Mouse (Mus musculus) intestine, postnatal 0 days (tissue): Measurements from ENCODE around the gene Zfp943. TPM values are rescaled to one million over a fixed set of nuclear protein-coding genes. Genes with fewer than 3 reads are reported as not detected.
"Not testable (repeated sequence)": the region's sequence is repeated elsewhere in the genome, so short reads cannot be mapped to it uniquely, and the experiment has no call there.

Experiments used
- ATAC-seq: fragments of 200-750 bp; cut with Nextera tagmentation; 2 replicates; pipeline ENCODE4 v1.8.0; 2017; ENCODE audit warnings: mild to moderate bottlenecking, moderate TSS enrichment, moderate library complexity
- H3K27ac ChIP-seq: fragments of 300-500 bp; sonication (generic); 2 replicates; pipeline ENCODE4 v1.5.1; 2014; ENCODE audit warnings: mild to moderate bottlenecking, low read depth, low read length, moderate library complexity
- H3K27me3 ChIP-seq: fragments of 300-500 bp; sonication (generic); replicated peaks from 2 replicates; pipeline ENCODE4 v1.6.1; 2014; ENCODE audit warnings: low read length, mixed read lengths; ENCODE audit not compliant: control insufficient read depth, insufficient read depth
- H3K36me3 ChIP-seq: fragments of 300-500 bp; sonication (generic); 2 replicates; pipeline ENCODE4 v1.6.1; 2014; ENCODE audit warnings: mild to moderate bottlenecking, moderate library complexity; ENCODE audit not compliant: control insufficient read depth, insufficient read depth
- H3K4me1 ChIP-seq: fragments of 300-500 bp; sonication (generic); replicated peaks from 2 replicates; pipeline ENCODE4 v1.6.1; 2014; ENCODE audit warnings: antibody characterized with exemption, low read length, mixed read lengths; ENCODE audit not compliant: control insufficient read depth, insufficient read depth
- H3K4me2 ChIP-seq: fragments of 300-500 bp; sonication (generic); replicated peaks from 2 replicates; pipeline ENCODE4 v1.6.1; 2014; ENCODE audit warnings: low read depth, mild to moderate bottlenecking, moderate library complexity
- H3K4me3 ChIP-seq: fragments of 300-500 bp; sonication (generic); 2 replicates; pipeline ENCODE4 v1.5.1; 2014; ENCODE audit warnings: low read depth, low read length
- H3K9ac ChIP-seq: fragments of 300-500 bp; sonication (generic); 2 replicates; pipeline ENCODE4 v1.6.1; 2014; ENCODE audit warnings: mild to moderate bottlenecking, low read depth, low read length
- H3K9me3 ChIP-seq: fragments of 300-500 bp; sonication (generic); 2 replicates; pipeline ENCODE4 v1.6.1; 2016; ENCODE audit warnings: mixed run types; ENCODE audit not compliant: control insufficient read depth
- CTCF ChIP-seq: sonication (generic); IDR thresholded peaks from 2 replicates; pipeline ENCODE4 v1.5.1; 2016; ENCODE audit warnings: low read depth, mild to moderate bottlenecking, control low read depth, antibody characterized with exemption, moderate library complexity
- WGBS: fragments of 180-500 bp; shearing (Covaris S2); extraction: QIAGEN DNeasy Blood & Tissue Kit; methylation state at CpG from one replicate; pipeline ENCODE4 v1.1.7; 2014; 5-methylcytosine and 5-hydroxymethylcytosine counted together
- polyA plus RNA-seq: library from polyadenylated mRNA; unstranded; fragments of >200 nt; fragmentation: Nextera tagmentation; extraction: Ambion mirVana; gene quantifications from 2 replicates; pipeline ENCODE4 v1.2.1, GENCODE M21; 2015

The Zfp943 gene
- polyA plus RNA-seq, 1 experiment from 2014 or later, result 12.1 TPM

- H3K9me3 ChIP-seq, H3K9ac ChIP-seq, H3K4me2 ChIP-seq, H3K27ac ChIP-seq, ATAC-seq, H3K27me3 ChIP-seq, H3K4me1 ChIP-seq, H3K36me3 ChIP-seq, H3K4me3 ChIP-seq: not testable (repeated sequence)
- 16% methylated on average over 3 of the region's 3 CpGs for WGBS
- peak; percentile 77 for TF ChIP-seq CTCF
These were observed 120.9 kb downstream of the Zfp943 start for GRCm38 (mm10) chr17:22083224-22083623.

GRCm38 (mm10) chr17:22118770-22119169 lies 156.4 kb downstream of the Zfp943 start:
- Histone ChIP-seq H3K4me1 (no peaks in the 10 kb centered on the region), H3K27me3 (no peaks in the 10 kb centered on the region), H3K9ac (no peak overlapping the region), H3K36me3 (no peaks in the 10 kb centered on the region), H3K27ac (no peak overlapping the region), H3K9me3 (no peaks in the 10 kb centered on the region), H3K4me3 (no peak overlapping the region), H3K4me2 (no peak overlapping the region)
- ATAC-seq, result no peak
- no peak for TF ChIP-seq CTCF

Other genes with a start within 250 kb of the Zfp943 start
- gene Zfp229, start 231.8 kb upstream of the Zfp943 start, polyA plus RNA-seq, result 2.0 and 2.3 TPM in 2 replicates
- gene Zfp820, start 116.8 kb upstream of the Zfp943 start, polyA plus RNA-seq, result 5.5 and 5.7 TPM in 2 replicates
- 11.0 and 14.9 TPM in 2 replicates for gene Zfp995, start 52.6 kb upstream of the Zfp943 start, polyA plus RNA-seq
- gene Zfp942, start 88 bp upstream of the Zfp943 start, polyA plus RNA-seq, result 12.8 and 14.7 TPM in 2 replicates
- gene Zfp947, start 203.6 kb downstream of the Zfp943 start, polyA plus RNA-seq, result 2.3 and 2.6 TPM in 2 replicates